Mouse (Mus musculus) cerebellum, adult 8-10 months (tissue): ENCODE data around the gene Syngap1.
A peak's percentile ranks its signal among the peaks of the same experiment; 100 is the strongest.
"Not testable (repeated sequence)": the region's sequence is repeated elsewhere in the genome, so short reads cannot be mapped to it uniquely, and the experiment has no call there.

Experiments
- DNase-seq: peaks from one replicate; pipeline ENCODE4 v3.0.0; 2022

Gene Syngap1

GRCm38 (mm10) chr17:26956895-26957294, 15.8 kb downstream of the Syngap1 start:
- no peak for DNase-seq

GRCm38 (mm10) chr17:26957872-26958271, 16.8 kb downstream of the Syngap1 start:
- no peak for DNase-seq

DNA sequence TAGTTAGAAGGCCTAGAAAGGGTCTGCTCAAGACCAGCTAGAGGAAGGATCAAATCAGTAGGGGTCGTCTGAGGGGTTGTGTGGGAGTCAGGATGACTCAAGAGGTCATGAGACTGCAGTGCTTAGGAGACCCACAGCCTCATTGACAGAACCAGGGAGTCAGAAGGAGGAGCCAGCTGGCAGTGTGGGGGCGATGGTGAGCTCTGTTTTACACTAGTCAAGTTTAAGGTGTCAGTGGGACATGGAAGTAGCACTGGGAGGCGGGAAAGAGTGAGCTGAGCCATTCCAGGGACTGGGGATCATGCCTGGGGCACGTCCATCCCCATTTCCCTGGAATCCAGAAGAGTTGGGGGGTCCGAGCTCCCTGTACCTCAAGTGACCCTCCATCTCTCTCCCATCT, 17.8 kb downstream of the Syngap1 start:
- no peak for DNase-seq

- DNase-seq = no peak
These were observed 18.8 kb downstream of the Syngap1 start for GRCm38 (mm10) chr17:26959815-26960214.

GRCm38 (mm10) chr17:26961572-26962240, 20.7 kb downstream of the Syngap1 start:
- no peak for DNase-seq

- no peak for DNase-seq
These were observed 25.9 kb downstream of the Syngap1 start for GRCm38 (mm10) chr17:26966993-26967392.

GRCm38 (mm10) chr17:26967477-26967876, 26.4 kb downstream of the Syngap1 start:
- no peak for DNase-seq

GRCm38 (mm10) chr17:26968200-26968611, 27.2 kb downstream of the Syngap1 start:
- no peak for DNase-seq

- no peak for DNase-seq
These were observed 28.2 kb downstream of the Syngap1 start for GRCm38 (mm10) chr17:26969257-26969656.

GRCm38 (mm10) chr17:26970221-26970620, 29.2 kb downstream of the Syngap1 start:
- no peak for DNase-seq

DNA sequence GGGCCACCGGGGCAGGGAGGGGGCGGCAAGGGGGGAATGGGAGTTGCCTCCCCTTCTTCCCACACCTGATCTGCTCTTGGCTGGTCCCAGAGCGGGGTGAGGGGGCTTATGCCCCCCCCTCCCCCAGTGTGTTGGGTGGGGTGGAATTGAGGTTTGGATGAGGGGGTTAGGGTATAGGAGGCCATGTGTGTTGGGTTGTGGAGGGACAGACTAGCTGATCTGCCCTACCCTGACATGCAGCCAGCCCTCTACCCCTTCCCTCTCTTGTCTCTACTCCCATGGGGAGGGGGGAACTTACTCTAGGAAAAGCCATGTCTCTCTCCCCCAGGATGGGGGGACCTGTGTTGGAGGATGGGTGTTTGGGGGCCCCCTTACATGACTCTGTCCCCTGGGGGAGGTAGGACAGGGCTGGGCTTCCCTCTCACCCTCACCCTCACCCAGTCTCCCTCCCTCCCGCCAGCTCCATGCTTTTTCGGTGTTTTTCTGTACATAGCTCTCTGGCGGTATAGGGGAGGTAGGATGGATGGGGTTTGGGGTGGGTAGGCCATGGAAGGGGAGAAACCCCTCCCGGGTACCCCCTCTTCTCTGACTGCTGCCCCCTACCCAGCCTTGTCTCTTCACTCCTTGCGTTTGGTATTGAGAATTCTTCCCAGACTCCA, 30.3 kb downstream of the Syngap1 start:
- DNase-seq = no peak

DNA sequence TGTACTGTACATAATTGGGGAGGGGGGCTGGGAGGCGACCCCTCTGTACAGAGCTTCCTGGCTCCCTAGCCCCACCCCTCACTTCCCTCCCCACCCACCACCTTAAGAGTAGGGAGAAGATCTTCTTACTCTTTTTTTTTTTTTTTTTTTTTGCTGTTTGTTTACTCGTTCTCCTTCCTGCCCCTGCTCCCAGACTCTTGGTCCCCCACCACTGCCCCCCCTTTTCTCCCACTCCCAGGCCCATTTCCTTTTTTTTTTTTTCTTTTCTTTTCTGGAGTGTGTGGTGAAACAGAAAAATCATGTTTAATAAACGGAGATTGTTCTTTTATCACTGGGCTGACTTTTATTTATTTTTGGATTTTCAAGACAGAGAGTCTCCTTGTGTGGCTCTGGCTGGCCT, 31.1 kb downstream of the Syngap1 start:
- DNase-seq = no peak

- peak; percentile 94 for DNase-seq
These were observed 31.9 kb downstream of the Syngap1 start, which contains the start of gene Zbtb9 for GRCm38 (mm10) chr17:26972703-26973574. Gene Zbtb9 (plus strand): TSS chr17:26973167.

DNA sequence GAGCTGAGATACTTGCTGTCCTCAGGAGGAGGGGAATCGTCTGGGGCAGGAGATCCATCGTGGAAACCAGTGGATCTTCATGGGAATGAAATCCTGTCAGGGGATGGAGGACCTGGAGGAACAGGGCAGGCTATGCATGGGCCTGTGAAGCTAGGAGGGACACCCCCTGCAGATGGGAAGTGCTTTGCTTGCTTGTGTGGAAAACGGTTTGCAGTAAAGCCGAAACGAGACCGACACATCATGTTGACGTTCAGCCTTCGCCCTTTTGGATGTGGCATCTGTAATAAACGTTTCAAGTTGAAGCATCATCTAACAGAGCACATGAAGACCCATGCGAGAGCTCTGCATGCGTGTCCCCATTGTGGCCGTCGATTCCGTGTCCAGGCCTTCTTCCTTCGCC, 33.5 kb downstream of the Syngap1 start:
- no peak for DNase-seq

- no peak for DNase-seq
These were observed 34.4 kb downstream of the Syngap1 start for GRCm38 (mm10) chr17:26975415-26975814.

GRCm38 (mm10) chr17:26977354-26977753, 36.3 kb downstream of the Syngap1 start:
- DNase-seq = not testable (repeated sequence)

- DNase-seq = no peak
These were observed 38.4 kb downstream of the Syngap1 start for GRCm38 (mm10) chr17:26979426-26979825.

GRCm38 (mm10) chr17:26981050-26981449, 40.0 kb downstream of the Syngap1 start:
- no peak for DNase-seq

DNA sequence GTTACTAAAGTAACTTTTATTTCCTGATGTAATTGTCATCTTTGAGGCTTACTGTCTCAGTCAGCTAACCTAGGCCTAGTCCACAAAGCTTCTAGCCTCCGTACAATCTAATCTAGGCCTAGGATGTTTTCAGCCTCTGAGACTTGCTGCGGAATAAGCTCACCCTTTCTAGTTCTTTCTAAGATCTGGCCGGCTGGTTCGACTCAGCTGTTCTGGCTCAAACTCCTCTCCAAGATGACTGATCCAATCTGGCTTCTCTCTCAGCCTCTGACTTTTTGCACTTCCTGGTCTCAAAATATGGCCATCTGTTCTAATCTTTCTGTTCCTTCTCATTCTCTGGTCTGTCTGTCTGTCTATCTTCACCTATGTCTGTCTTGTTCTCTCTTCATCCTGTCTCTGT, 42.3 kb downstream of the Syngap1 start:
- DNase-seq = no peak

- DNase-seq = no peak
These were observed 44.6 kb downstream of the Syngap1 start for GRCm38 (mm10) chr17:26985503-26986179.

- DNase-seq = no peak
These were observed 49.5 kb downstream of the Syngap1 start for GRCm38 (mm10) chr17:26990521-26990920.

GRCm38 (mm10) chr17:26994410-26994809, 53.4 kb downstream of the Syngap1 start:
- DNase-seq = no peak

GRCm38 (mm10) chr17:26995006-26995405, 54.0 kb downstream of the Syngap1 start:
- DNase-seq = no peak
